Mouse (Mus musculus) urinary bladder, adult 18-20 months (tissue): ENCODE data around the gene Fancd2os.

ENCODE experiments used
- DNase-seq, 2 experiments: peaks; one replicate each; pipeline ENCODE4 v3.0.0; 2022; ENCODE audit warnings: low spot score in 2 of 2, mixed read lengths in 2 of 2

The Fancd2os gene

DNA sequence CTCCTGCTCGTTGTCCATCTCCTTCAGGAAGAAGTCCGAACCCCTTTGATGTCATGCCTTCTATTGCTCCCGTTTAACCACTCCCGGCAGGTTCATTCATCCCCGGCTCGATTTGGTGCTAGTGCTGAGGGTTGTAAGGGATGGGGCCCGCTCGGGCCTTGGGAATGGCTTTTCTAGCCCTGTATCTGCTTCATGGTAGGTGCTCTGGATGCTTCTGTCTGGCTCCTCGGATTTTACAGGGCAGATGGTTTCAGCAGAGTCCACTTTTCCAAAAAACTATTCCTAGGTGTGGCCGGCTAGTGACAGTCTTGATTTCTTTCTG lies 4.7 kb upstream of the Fancd2os start:
- DNase-seq: no peak

DNA sequence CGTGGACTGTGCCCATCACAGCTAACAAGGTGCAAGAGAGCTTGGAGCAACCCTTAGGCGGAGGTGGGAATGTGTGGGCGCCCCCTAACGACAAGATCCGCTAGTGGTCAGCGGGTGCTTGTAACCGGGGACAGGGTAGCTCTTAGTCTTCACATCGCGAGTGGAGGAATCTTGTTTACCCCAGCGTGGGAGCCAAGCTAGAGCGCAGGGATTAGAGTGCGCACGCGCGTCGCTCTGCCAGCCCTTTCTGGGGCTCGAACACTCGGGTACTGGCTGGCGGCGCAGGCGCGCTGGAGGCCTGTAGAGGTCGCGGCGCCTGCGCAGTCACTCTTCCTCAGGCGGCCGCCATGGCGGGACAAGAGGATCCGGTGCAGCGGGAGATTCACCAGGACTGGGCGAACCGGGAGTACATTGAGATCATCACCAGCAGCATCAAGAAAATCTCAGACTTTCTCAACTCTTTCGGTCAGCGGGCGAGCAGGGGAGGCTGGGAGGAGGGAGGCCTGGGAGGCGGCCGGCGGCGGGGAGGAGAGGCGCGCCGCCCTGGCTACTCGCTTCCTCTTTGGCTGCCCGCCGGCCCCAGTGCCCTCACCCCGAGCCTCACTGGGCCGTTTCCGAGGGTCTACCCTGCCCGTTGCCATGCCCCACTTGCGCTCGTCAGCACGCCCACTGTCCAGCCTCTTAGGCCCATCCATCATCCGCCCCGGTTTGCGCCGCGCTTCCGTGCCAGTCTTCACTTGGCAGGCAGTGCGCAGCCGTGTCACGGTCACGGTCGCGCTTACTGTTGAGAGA lies 4.1 kb upstream of the Fancd2os start, which contains the start of gene Brk1:
Gene Brk1 (plus strand): TSS at position 341 of the 792 bp plus-strand sequence.
- peak; percentile 73 to 80 for DNase-seq

DNA sequence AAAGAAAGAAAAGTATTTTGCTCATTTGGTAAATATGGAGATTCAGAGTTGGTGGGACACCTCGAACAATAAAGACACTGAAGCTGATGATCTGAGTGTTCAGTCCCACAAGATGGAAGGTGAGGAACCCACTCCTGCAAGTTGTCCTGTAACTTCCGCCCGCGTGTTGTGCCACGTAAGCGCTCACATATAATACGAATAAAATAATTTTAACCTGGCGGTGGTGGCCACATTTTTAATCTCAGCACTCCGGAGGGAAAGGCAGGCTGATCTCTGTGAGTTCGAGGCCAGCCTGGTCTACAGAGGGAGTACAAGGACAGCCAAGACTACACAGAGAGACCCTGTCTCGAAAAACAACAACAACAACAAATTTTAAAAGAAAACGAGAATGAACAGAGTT lies 3.5 kb upstream of the Fancd2os start:
- DNase-seq: no peak

DNA sequence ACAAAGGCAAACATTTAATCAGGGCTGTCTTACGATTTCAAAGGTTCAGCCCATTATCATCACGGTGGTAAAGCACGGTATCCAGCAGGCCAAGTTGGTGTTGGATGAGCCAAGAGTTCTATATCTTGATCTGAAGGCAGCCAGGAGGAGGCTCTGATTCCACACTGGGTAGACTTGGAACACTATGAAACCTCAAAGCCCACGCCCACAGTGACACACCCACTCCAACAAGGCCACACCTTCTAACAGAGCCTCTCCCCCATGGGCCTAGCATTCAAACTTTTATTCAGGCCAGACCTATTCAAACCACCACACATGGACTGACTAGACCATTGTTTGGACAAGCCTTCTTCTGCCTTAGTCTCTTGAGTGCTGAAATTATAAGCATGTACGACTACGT lies 2.3 kb upstream of the Fancd2os start:
- DNase-seq: no peak

DNA sequence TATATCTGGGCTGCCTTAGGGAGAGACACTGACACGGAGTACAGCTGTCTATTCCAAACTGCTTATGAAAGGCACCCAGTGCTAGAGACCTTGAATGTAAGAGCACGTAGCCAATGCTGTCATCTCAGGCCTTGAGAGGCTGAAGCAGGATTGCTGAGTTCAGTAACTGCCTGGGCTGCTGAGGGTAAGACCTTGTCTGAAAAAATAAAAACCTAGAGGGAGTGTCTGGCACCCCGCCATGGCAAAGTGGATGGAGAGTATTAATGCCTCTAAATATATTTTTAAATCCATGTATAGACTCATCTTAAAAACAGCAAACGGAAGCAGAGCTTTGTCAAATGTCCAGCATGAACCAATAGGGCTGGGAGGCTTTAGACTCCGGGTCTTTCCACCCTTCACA lies 682 bp downstream of the Fancd2os start:
- no peak for DNase-seq

DNA sequence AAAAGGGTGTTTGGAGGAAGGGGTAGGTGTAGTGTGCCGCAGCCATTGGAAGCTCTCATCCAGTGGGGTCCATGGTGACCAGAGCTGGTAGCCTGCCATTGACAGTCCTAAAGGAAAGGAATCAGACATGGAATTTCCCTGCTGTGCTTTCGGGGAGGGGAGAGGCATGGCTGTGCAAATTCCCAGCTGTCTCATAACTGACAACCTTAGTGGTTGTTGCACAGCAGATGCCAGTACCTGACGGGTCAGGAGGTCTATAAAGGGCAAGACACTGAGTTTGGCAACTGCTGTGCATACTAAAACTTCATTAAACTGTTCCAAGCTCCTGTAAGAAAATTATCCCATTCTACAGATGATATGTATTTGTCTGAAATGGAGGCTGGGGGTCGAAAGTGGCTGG lies 2.6 kb downstream of the Fancd2os start:
- DNase-seq: no peak

DNA sequence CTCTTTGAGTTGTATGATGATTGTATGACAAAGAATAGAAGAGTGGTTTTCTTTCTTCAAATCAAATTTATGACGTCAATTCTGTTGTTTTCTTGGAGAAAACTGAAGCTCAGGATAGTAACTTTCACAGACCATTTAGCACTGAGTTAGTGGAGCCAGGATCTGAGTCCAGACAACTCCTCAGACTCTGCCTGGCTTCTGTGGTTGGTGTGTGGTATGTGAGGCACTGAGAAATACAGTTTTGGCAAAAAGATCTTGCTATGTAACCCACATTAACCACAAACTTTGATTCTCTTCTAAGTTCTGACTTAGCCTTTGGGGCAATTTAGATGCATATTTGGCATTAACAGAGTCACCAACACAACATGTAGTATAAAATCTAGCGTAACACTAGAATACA lies 7.9 kb downstream of the Fancd2os start:
- DNase-seq: no peak

DNA sequence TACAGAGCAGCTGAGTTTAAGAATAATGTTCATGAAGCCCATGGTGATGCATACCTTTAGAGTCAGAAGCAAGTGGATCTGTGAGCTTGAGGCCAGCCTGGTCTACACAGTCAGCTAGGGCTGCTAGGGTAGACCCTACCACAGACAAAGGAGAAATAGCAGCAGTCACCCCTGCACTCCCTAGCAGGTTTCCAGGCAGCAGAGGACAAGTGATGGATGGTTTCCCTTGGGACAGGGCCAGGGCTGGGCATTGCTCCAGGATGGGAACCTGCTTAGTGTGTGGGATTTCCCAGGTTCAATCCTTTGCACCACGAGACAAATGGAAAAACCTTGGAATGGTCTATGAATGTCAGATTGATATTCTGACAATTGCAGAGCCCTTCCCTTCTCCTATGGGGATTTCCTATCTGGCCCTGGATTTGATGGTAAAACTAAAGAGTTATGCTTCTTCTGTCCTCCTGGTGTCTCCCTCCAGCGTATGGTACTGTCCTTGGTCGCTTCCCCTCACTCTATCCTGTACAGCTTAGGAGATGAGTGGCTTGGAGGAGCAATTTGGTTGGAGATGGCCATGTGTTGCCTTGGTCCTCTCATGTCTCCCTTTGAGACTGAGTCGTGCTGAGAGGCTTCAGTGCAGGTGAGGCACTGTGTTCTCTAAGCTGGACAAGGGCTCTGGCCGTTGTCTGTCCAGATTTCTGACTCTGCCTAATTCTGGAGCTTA lies 13.9 kb downstream of the Fancd2os start:
- DNase-seq: no peak

DNA sequence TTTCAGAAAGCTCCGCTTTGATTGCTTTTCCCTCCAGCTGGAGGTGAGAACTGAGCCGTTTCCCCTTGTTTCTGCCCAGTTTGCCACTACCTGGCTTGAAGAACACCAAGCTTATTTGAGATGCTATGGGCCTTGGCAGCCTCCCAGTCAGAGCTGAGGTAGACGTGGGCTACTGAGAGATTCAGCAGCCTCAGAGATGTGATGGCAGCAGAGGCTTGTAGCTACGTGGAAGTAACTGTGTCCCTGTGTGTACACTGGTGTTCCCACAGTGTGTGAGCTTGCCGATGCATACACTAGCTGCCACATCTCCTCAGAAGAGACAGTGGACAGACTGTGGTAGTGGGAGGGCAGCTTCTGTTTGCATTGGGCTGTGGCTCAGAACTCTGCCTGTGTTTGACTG lies 15.4 kb downstream of the Fancd2os start:
- no peak for DNase-seq

DNA sequence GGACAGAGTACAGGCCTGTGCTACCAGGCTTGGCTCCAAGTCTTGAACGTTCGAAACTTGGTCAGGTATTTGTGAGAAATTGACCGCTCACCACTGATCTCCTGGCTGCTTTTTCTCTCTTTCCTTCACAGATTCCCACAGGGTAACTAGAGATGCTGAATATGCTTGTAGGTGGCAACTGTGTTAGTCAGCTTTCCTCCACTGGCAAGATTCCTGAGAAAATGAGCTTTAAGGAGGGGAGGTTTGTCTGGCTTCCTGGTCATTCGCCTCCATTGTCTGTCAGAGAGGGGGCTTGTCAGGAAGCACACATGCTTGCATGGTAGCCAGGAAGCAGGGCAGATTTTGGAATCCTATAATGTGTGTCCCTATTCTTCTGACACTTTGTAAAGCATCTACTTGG lies 17.5 kb downstream of the Fancd2os start:
- DNase-seq: no peak

DNA sequence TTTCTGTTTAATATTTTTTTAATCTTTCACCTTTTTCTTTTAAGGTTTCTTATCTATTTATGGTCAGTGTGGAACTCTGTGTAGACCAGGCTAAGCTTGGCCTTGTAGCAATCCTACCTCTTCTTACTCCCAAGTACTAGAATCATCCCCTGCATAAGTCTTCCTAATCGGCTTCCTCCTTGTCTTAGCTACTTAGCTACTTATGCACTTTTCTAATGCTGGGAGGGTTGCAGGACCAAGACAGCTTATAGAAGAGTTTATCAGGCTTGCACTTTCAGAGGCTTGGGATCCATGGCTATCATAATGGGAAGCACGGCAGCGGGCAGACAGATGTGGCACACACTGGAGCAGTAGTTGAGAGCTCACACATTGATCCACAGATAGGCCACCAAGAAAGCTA lies 21.2 kb downstream of the Fancd2os start:
- no peak for DNase-seq

DNA sequence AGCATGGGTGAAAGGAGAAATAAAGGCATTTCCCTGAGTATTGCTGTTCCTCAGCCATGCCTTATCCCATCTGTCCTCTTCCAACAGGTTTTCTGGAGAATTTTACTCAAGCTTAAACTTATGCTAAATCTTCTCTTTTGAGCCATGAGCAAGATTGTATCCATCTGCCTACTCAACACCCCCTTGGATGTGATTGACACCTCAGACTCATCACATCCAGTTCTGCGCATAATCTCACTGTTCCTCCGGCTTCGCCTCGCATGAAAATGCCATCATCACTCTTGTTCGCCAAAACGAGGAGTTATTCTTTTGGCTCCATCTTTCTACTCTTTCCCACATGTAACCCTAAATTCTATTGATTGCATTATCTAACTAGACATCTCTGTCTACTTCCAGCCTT lies 24.5 kb downstream of the Fancd2os start:
- DNase-seq: no peak

DNA sequence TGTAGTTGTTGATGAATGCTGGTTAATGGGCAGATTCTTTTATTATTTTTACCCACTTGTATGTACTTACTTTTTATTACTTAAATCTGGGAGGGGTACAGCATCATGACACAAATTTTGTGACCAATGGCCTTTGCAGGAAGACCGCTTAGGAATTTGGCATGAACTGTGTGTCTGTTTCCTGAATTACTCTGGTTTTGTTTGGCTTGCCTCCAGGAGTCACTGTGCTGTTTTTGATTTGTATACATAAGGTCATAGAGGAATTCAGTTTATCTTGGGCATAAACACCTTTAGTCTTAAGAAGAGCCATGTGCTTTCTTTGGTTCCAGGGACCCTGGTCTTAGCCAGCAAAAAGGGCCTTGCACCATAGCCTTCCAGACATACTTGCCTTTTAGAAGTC lies 36.0 kb downstream of the Fancd2os start:
- DNase-seq: no peak

DNA sequence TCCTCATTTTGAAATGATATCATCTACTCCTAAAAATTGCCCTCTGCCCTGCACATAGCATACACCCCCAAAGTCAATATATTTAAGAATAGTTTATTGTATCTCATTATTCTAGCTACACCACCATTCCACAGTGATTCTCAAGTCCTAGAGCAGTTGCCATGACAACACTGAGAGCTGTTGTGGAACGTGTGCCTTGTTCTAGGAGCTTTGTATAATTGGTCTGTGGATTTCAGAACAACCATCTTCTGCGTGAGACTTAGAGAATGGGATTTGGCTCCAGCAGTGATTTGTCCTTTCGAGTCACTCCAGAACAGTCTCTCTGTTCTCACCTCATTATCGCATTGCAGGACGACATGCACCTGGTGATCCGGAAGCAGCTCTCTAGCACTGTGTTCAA lies 40.8 kb downstream of the Fancd2os start:
- DNase-seq: no peak
